Mouse (Mus musculus): Measurements from ENCODE around the gene Ldlr.
"Not testable (repeated sequence)": the region's sequence is repeated elsewhere in the genome, so short reads cannot be mapped to it uniquely, and the experiment has no call there.

Ldlr gene

DNA sequence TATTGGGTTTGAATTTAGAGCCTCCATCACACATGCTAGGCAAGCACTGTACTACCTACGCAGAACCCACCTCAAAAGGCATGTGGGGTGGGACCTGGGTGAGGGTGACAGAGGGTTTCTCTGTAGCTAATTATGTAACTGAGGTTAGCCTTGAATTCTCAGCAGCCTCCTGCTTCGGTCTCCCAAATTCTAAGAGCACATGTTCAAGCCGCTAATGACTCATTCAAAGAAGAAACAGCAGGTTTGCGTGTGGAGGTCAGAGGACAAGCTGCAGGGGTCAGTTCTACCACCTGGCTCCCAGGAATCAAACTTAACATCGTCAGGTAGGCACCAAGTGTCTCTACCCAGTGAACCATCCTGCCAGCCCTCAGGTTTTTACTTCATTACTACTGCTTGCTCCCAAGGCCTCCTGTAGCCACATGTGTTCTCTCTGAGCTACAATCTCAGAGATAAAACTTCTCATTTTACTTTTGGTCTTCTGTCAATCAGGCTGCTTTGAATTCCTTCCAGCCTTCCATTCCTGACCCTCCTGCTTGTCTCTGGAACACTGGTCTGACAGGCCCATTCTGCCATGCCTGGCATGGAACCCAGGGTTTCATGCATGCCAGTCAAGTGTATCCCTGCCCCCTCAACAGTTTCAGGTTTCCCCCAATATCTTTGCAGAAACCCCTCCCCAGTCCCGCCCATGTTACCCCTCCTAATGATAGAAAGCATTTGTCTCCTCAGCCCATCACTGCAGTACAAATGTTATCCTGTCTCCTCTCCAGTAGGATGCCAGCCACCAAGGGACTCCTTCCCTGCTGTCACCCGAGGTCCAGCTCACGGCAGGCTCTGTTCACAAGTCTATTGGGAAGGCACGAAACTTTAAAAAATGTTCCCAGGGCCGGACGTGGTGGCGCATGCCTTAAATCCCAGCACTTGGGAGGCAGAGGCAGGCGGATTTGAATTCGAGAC lies 35.6 kb downstream of the Ldlr start:
- no peak for DNase-seq

DNA sequence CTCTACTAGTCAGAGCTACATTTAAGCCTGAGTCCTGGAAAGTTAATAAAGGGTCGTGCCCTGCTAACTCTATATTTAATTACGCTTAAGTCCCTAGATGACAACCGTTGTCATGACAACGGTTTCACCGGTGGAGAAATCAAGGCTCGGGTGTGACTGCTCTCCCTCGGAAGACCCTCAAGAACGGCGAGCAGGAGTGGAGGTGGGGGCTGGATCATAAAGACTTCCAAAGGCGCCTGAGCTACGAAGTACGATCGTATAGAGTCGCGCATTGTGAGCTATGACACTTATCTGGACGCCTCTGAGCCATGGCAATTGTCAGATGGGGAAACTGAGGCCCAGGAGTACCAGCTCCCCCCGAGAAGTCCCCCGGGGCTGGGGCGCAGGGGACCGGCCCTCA lies 36.4 kb downstream of the Ldlr start:
- DNase-seq = no peak

DNA sequence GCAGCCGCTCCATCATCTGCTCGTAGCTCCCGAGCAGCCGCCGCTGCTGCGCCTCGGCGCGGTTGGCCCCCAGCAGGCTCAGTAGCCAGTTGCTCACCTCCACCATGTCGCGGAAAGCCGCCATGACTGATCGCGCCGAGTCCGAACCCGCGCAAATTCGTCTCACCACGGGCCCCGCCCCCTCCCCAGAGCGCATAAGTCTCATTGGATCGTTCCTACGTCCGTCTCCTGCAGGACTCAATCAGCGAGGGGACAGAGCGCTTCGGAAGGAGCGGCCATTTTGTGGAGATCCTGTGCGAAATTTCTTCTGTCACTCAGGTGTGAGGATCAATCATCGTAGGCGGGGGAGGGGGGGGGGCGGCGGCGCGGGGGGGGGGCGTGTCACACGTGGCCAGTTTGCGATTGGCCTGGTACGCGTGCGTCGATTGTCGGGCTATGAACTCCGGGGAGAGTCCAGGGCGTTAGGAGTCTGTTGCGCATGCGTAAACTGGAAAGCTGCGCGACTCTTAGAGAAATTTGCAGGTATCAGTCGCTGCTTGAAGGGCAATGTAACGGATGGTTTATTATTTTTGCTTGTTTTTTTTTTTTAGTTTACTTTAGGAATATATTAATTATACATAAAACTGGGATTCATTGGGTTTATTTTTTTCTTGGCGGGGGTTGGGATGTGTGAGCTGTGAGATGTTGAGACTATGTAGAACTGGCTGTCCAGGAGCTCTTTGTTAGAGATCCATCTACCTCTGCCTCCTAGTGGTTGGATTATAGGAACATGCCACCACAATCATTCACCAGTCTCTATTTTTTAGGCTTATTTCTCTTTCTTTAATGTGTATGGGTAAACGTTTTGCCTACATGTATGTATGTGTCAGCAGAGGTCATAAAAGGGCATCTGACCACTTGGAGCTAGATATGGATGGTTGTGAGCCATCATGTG lies 37.1 kb downstream of the Ldlr start, which contains the start of gene Spc24:
TSS of gene Spc24 (minus strand) at position 149 of the 934 bp plus-strand sequence.
- peak; percentile 95 to 96 for DNase-seq

DNA sequence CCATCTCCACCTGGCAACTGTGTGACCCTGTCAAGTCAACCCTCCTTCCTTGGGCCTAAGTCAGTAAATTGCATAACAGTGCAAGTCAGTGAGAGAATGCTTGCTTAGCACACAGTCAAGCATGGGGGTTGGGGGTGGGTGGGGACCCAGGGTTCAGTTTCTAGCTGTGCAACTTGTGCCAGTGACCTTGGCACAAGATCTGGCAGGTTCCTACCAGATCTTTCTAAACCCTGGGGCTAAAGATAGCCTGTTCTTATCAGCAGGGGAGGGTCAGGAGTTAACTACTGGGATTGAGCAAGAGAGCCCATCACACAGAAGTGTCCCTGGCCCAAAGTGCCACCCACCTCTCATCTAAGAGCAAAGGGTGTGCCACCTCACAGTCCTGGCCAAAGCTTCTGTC lies 38.9 kb downstream of the Ldlr start:
- peak; percentile 80 to 85 for DNase-seq

DNA sequence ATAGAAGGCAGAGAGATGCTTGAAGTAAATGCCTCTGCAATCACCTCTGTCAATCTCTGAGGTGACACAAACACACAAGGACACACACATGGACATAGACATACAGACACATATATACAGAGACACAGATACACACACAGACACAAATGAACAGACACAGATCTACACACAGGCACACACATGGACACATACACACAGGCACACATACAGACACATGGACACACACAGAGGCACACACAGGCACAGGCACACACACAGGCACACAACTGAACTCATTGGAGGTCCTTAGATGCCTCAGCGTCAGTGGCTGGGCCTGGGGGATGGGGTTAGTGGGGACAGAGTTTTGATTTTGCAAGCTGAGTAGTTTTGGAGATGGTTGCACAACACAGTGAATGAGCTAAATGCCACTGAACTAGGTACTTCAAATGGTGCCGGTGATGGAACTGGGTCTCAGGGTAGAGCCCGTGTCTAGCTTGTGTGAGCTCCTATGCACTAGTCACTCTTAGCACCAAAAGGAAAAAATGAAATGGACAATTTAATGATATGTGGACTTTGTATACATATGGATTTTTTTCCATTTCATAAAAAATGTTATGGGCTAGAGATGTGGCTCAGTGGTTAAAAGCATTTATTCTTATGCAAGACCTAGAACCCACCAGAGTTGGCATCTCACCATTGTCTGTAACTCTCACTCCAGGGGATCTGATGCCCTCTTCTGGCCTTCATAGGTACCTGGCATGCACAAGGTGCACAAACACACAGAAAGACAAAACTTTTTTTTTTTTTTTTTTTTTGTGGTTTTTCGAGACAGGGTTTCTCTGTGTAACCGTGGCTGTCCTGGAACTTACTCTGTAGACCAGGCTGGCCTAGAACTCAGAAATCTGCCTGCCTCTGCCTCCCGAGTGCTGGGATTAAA lies 41.1 kb downstream of the Ldlr start:
- peak; percentile 54 to 77 for DNase-seq

- peak in 1 of 2 experiments; percentile 42 for DNase-seq
Measured at GRCm38 (mm10) chr9:21767896-21768295, 44.6 kb downstream of the Ldlr start.

DNA sequence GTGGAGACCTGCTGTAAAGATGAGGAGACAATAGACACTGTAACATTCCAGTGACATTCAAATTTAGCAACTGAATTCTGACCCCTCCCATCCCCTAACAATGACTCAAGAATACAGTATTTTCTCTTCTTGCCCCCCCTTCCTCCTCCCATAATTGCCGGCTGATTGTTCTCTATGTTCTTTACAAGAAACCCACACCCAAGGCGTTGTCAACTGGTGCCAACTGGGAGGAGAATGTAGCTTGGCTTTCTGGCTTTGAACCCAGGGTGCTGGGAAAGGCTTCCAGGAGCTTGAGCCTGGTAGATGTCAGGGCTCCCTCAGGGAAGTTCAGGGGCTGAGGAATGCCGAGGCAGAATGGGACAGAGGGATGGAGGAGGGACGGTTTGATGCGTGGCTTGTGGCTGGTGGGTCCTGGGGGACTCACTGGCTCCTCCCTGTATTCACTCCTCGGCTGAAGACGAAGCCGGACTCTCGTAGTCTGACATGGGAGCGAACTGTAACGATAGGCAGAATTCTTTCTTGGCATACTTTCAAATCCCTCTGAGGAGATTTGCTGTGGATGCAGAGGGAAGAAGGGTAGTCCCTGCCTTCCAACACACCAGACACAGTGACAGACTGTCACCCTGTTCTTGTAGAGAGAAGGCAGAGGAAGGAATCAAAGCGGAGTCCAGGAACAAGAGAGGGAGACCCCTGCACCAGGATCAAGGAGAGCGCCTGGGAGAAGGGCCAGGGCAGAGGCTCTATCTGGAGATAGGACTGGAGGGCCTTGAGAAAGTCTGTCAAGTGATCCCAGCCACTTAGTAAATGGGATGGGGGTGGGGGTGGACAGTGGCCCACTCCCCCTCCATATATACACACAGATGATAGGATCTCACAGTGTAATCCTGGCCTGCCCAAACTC lies 45.5 kb downstream of the Ldlr start:
- DNase-seq = peak in 1 of 2 experiments; percentile 26

DNA sequence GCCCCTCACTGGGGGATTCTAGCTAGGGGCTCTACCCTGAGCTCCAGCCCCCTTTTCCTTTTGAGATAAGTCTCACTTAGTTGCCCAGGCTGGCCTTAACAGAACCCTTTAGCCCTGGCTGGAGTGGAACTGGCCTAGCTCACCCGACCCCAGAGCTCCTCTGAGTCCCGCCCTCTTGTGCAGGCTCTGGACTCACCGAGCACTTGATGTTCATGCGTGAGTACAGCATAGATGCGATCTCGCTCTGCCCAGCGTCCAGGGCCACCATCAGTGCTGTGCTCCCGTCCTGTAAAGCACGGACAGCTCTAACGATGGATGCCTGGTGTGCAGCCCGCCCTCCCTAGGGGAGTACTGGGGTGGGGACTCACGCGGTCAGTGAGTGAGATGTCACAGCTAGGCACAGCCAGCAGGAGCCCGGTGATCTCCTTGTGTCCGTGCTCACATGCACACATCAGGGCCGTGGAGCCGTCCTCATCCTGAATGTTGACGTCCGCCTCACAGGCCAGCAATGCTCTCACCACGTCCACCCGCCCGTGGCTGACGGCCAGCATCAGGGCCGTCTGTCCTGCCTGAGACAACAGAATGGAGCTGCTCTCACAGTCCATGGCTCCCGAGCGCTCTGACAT lies 46.4 kb downstream of the Ldlr start:
- DNase-seq = no peak

GRCm38 (mm10) chr9:21773396-21773795 lies 50.1 kb downstream of the Ldlr start:
- not testable (repeated sequence) for DNase-seq

GRCm38 (mm10) chr9:21774353-21774752 lies 51.1 kb downstream of the Ldlr start:
- DNase-seq = no peak

- DNase-seq = no peak
Measured at GRCm38 (mm10) chr9:21777726-21778125, 54.4 kb downstream of the Ldlr start.

GRCm38 (mm10) chr9:21781657-21782468 lies 58.6 kb downstream of the Ldlr start:
- DNase-seq = peak; percentile 59 to 70

DNA sequence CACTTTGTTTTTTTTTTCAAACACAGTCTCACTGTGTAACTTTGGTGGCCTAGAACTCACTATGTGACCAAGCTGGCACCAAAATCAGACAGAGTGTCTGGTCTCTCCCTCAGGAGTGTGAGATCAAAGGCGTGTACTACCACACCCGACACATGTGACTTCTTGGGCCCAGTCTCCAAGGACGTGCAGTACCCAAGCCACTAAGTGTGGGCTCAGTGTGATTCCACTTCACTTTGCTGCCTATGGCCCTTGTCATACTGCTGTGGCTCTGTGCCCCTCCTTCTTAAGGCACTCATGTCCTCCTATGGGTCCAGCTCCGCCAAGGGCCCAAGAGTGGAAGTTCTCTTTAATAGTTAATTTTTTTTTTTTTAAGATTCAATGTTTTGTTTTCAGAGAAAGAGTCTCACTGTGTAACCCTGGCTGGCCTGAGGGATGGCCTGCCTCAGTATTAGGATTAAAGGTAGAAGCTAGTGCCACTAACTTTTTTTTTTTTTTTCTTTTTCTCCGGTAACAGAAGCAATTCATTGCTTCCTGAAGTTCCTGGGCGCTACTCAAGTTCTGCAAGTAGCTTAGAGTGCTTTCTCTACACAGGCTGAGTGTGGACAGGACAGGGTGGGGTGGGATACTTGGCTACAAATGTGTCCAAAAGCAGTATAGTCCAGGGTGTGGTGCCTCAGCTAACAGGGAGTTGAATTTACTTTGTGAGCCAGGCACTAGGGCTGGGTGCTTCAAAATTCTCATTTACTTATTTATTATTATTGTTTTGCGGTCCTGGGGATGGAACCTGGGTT lies 61.4 kb downstream of the Ldlr start:
- peak; percentile 81 to 86 for DNase-seq

GRCm38 (mm10) chr9:21786309-21786708 lies 63.0 kb downstream of the Ldlr start:
- DNase-seq = not testable (repeated sequence)

DNA sequence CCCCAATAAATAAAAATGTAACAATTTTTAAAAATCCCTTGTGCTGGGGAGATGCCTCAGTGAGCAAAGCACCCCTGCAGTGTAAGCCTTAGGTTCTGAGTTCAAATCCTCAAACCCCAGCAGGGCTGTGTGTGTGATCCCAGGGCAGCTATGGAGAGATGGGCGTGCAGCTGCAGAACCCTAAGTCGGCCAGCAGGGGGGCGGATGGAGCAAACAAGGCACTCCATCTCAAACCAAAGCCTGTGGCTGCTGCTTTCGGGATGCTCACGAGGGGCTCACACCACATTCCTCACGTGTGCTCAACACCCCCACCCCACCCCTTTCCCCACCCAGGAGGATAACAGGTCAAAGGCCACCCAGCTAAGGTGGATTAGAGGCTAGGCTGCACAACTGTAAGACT lies 63.6 kb downstream of the Ldlr start:
- DNase-seq = peak; percentile 69 to 79

DNA sequence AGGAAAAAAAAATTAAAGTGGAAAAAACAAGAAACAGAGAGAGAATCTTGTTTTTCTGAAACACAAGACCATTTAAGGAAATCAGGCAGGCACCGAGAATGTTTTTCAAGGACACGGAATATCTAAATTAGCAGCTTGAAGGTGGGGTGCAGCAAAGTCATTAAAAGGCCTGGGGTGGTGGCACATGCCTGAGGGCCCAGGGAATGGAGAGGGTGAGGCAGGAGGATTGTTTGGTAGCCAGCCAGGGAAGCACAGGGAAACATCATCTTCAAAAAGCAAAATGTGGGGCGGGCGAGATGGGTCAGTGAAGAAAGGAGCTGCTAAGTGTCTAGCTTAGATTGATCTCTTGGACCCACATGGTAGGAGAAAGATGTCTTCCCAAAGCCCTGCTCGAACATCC lies 64.4 kb downstream of the Ldlr start:
- no peak for DNase-seq

- DNase-seq = no peak
Measured at GRCm38 (mm10) chr9:21788234-21788633, 65.0 kb downstream of the Ldlr start.

- DNase-seq = peak; percentile 83 to 89
Measured at GRCm38 (mm10) chr9:21791861-21792260, 68.6 kb downstream of the Ldlr start.

- peak; percentile 61 to 70 for DNase-seq
Measured at GRCm38 (mm10) chr9:21792644-21793043, 69.4 kb downstream of the Ldlr start.
